Mouse (Mus musculus) kidney, postnatal 14 days (tissue): ENCODE measurements around the gene Chd9.
"Not testable (repeated sequence)": the region's sequence is repeated elsewhere in the genome, so short reads cannot be mapped to it uniquely, and the experiment has no call there.

Experiments used
- DNase-seq: peaks from one replicate; pipeline ENCODE4 v3.0.0; 2022; ENCODE audit warnings: mixed read lengths

Gene Chd9

DNA sequence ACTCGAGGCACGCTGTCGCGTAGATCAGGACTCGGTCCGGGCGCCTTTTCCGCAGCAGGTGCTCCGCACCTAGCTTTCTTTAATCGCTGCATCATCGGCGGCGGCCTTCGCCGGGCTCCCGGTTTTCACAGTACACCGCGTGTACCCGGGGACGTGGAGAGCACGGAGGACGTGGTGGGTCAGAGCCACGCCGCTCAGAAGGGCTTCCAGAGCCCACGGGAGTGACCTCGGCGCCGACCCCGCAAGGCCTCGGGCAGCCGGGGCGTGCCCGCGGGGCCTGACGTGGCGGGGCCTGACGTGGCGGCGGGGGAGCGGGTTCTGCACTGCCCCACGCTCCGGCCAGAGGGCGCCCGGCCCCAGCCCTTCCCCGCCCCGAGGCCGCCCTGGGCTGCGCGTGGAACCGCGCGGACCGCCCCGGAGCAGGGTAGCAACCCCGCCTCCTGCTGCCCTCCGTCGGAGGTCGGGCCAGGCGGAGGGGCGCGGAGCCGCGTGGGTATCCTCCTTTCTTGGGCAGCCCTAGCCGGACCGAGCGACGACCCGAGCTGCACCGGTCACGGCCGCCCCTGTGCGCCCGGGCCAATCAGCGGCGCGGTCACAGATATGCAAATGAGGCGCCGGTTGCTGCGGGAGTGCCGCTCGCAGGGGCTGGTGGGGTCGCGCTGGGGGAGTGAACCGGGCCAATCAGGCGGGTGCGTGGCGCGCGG lies 79.8 kb downstream of the Chd9 start:
- peak; percentile 98 for DNase-seq

DNA sequence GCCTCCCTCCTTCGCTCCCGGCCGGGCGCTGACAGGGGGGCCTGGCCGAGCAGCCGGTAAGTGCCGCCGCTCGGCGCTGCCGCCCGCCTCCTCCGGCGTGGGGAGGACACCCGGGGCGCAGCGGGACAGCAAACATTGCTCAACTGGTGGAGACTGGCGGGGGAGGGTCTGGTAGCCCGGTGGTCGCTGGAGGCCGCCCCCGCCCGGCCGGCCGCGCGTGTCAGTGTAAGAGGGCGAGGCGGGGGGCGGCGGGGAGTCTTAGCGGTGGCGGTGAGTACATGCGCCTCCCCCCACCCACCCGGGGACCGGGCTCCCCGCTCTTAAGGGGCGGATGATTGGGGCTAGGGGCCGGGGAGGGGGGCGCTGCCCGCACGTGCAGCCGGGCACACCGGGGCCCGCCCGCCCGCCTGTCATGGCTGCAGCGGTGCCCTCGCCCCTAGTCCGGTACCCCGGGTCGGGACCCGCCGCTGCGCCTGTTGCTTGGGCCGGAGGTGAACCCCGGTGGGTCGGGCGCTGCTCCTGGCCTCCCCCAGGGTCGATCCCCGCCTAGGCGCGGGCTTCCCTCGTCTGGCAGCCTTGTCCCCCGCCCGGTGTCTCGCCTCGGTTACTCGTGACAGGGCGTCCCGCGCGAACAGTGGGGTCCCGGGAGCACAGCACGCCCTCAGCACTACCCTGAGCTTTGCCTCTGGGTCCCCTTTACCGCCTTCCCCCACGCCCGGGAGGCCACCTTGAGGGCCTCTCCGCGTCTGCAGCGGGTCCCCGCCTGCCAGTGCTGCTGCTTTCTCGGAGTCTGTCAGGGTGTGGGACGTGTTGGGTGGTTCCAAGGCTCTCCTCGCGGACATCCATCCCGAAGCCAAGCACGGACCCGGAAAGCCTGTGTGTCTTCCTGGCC lies 80.7 kb downstream of the Chd9 start:
- DNase-seq: peak; percentile 66

DNA sequence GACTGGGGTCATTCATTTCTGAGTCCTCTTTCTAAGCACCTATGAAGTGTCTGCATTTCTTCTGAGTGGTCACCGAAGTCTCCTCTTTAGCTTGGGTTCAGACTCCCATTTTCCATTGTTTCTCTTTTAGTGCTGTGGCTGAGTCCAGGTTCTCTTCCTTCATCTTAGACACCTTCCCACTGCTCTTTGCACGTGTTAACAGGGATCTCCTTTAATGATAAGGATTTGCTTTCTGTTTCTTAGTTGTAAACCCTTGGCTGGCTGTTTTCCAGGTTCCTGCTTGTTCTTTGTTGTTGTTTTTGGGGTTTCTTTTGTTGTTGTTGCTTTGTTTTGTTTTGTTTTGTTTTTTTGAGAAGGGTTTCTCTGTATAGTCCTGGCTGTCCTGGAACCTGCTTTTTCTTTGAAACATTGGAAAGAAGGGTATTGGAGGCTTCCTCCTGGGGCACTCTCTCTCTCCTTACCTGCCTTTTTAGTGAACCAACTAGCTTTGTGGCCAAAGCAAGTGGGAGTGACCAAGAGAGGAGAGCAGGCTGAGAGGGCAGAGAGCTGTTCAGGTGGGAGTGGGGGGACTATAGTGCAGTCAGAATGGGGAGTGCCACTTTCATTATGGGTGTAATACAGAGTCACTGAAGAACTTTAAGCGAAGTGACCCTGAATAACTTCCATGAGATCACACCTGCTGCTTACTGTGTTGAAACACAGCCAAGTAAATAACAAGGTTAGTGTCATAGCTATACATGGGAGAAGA lies 95.2 kb downstream of the Chd9 start:
- no peak for DNase-seq

DNA sequence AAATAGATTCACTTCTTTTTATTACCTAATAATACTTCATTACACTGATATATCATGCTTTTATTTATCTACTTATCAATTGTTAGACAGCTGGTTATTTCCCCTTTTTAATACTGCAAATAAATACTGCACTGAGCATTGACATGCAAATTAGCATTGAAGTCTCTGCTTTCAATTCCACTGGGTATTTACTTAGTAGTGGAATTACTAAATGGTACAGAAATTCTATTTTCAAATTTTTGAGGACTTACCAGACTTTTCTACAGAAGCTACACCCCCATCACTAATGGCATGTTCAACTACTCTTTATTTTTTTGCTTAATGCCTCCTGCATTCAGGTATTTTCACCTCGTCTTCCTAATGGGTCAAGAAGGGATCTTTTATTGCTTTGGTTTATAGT lies 100.3 kb downstream of the Chd9 start:
- no peak for DNase-seq

DNA sequence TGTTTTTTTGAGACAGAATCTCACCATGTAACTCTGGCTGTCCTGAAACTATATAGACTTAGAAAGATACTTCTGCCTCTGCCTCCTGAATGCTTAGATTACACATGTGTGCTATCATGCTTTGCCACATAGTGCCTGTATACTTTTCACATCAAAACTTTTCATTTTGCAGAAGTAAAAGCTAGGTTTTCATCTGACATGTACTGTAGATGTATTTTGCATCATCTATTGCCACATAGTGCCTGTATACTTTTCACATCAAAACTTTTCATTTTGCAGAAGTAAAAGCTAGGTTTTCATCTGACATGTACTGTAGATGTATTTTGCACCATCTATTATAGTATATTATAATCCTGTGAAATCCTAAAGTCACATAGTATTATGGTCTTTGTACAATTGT lies 102.0 kb downstream of the Chd9 start:
- not testable (repeated sequence) for DNase-seq

DNA sequence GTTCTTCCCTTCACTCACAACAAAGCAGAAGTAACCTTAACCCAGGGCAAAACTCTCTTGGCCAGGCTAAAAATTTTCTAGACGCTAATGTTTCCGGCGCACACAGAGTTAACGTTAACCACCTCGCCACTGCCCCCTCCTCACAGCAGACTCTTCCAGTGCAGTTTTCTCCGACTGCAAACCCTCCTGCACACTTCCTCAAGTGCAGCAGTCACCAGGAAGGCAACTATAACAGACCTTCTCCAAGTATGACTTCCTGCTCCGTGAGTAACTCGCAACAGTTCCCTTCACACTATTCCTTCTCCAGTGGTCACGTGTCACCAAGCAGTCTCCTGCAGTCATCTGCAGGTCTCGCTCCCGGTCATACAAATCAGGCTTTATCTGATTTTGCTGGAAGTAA lies 104.8 kb downstream of the Chd9 start:
- DNase-seq: no peak

DNA sequence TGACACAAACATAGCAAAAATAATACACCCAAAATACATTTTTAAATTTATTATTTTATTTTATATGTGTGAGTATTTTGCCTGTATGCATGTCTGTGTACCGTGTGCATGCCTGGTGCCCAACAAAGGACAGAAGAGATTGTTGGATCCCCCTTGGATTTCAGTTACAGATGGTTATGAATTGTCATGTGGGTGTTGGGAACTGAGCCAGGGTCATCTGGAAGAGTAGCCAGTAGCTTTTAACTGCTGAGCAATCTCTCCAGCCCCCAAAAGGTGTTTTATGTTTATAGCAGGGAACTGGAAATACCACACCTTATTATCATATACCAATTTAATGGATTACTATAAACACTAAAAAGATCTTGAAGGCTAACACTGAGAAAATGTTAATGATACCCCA lies 106.6 kb downstream of the Chd9 start:
- DNase-seq: no peak

DNA sequence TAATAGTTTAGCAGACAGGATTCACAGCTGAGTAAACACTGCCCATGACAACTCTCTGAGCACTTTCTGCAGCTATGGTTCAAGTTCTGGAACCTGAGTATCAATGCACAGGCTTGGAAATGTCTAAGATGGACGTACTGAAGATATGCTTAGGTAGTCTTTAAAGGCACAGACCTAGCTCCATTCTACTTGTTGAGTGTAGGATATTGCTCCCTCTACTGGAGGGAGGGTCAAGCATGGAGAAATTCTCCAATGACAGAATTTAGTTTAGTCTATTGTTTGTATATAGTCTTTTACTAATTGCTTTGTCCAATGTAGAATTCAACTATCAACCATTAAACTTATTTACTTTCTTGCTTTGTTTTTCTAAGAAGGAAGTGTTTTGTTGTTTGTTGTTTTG lies 108.7 kb downstream of the Chd9 start:
- DNase-seq: peak; percentile 26

DNA sequence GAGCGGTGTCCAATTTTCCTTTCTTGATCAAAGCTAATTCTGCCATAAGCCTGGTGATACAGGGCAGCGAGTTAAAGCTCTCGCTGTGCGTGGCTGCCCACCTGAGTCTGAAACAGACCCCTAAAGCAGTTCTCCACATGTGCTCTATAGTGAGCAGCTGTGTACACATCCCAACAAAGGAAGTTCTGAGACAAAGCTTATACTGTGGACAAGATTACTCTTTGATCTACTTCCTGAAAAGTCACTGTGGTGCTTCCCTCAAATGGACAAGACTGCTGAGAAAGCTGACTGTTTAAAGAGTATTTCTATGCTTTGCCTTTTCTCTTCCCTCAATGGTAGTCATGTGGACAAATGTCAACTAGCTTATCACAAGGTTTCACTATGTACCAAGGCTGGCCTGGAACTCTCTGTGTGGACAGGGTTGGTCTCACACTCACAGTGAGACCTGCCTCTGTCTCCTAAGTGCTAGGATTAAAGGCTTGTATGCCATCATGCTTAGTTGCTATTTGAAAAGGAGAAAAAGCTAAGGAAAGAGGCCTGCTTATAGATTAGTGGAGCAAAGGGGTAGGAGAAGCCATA lies 110.3 kb downstream of the Chd9 start:
- DNase-seq: no peak

DNA sequence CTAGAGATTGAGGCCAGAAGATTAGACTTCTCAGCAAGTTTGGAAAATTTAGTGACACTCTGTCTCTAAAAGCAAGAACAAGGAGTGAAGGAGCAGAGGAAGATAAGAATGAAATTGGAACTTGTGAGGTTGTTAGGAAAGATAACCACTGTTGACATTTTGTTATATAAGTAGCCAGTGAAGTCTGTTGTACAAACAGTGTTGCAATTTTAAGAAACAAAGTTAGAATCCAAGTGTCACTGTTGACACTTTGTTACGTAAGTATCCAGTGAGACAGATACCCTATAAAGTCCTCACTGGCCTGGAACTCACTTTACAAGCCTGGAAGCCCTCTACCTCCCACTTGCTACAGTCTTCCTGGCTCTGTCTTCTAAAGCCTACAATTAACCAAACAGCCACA lies 111.7 kb downstream of the Chd9 start:
- no peak for DNase-seq

DNA sequence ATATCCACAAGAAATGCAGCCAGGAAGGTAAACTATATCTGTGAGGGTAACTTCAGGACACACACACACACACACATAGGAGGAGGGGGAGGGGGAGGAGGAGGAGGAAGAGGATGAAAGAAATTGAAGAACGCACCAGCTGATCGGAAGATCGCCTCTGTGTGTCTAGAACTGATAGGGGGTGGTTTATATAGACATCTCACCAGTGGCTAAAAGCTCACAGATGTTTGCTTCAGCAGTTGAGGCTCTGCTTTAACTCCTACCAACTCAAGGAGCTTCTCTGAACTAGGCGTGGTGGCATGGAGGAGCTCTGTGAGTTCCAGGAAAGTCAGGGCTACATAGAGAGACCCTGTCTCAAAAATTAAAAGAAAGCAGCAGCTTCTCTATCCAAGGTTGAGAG lies 115.6 kb downstream of the Chd9 start:
- DNase-seq: no peak

DNA sequence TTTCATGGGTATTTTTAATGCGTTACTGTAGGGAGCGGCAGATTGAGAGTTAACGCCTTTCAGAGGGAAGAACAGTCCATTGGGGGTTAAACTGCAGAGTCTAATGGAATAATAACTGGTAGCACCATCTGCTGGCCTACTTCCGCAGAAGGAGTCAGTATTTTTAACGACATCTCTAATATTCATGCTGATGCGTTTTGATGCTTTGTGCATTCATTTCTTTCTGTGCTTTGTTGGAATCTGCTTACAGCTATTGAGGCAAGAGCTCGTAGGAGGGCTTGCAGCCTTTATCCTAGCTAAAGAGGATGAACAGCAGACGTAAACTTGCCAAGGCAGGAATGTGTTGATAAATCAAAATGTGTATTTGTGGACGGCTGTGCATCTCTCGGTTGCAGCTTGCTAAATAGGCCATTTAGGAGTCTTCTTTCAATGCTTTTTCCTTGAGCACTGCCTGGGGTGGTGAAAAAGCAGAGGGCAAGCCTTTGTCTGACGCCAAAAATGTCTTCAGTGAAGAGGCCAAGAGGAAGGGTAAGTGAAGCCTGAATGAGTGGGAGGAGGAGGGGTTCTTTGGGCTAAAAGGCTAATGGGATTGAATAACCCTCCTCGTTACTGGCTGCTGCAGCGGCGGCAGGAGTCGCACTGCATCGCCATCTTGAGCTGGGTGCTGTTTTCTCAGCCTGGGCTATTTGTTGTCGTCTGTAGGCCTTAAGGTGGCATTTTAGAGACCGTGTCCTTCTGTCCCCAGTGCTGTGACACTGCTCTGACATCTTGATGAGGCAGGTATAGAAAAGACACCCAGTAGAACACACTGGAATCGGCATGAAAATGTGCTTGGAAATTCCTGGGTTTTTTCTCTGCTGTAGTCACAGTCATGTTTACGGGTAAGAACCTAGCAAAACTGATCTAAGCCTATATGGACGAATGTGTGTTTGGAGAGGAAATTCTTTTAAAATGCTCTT lies 126.9 kb downstream of the Chd9 start:
- DNase-seq: peak; percentile 82

DNA sequence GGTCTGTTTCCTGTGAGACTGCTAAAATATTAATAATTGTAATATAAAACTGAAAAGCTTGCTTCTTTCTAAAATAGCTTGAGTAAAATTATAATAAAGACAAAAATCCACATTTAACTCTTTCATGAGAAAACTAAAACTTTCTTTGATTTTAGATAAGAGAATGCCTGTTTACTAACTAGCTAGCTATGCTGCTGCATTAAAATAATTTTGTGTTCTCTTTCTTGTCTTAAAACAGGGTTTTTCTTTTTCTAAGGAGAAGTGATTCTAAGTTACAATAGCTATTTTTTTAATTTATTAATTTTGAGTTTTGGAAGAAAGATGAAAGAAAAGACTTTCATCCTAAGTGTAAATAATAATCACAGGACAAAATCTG lies 127.6 kb downstream of the Chd9 start:
- DNase-seq: no peak

DNA sequence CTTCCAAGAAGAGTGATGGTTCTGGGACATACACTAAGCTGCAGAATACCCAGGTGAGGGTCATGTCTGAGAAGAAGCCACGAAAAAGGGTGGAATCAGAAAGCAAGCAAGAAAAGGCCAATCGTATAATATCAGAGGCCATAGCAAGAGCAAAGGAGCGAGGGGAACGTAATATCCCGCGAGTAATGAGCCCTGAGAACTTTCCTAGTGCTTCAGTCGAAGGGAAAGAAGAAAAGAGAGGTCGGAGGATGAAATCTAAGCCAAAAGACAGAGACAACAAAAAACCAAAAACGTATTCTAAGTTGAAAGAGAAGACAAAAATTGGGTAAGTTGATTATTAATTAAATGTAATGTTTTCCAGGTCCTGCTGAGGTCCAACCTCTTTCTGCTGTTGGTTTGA lies 128.2 kb downstream of the Chd9 start:
- DNase-seq: no peak

DNA sequence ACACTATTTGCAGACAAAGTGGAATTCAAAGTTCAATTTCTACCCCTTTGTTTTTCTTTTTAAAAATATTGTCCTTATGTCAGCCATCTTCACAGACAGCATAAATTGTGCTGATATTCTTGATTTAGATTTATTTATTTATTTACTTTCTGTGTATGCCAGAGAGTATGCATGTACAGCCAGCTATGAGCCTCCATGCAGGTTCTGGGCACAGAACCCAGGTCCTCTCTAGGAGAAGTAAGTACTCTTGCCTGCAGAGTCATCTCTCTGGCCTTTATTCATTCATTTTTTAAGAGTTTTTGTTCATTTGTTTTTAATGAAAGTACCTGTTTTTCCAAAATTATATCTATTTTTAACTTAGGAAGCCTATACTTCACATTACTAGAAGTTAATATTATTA lies 129.6 kb downstream of the Chd9 start:
- no peak for DNase-seq

DNA sequence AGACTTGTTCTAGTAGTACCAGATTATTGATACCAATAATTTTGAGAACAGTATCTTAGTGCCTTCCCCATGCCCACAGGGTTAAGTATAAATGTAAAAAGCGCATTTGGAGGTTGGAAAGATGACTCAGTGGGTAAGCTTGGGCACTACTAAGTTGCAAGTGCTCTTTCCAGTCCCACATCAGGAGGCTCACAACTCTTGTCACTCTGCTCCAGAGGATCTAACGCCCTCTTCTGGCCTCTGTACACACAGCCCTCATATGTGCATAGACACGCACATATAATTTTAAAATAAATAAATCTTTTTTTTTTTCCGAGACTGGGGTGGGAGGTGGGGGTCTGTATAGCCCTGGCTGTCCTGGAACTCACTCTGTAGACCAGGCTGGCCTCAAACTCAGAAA lies 131.6 kb downstream of the Chd9 start:
- no peak for DNase-seq

DNA sequence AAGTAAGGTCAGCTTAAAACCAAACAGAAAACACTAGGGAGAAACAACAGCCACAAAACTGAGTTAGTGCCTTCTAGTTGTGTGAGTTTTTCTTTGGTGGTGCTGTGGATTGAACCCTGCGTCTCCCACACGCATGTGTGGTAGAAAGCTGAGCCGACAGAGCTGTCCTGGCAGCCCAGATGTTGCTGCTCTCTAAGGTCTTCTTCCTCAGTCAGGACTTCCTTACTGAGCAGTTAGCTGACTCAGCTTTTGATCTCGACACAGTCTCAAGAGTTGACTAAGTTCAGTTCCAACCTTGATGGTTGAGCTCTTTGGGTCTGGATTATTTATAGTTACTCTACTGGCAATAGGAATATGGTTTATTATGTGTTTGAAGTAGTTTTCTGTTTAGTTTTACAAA lies 133.5 kb downstream of the Chd9 start:
- no peak for DNase-seq

DNA sequence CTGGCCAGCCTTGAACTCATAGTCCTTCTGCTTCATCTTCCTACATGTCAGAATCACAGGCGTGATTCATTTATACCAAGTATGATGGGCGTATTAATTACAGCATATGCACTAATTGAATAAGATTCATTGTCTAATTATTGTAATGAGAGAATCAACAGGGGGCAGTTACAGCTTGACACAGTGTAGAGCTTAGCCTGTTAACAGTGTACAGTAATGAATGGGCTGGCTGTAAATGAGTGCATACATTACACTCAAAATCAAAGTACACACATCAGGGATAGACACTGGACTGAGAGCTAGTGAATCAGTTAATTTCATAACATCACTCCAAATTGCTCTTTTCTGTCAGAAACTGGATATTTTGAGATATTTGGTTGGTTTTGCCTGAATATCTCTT lies 135.9 kb downstream of the Chd9 start:
- DNase-seq: no peak

DNA sequence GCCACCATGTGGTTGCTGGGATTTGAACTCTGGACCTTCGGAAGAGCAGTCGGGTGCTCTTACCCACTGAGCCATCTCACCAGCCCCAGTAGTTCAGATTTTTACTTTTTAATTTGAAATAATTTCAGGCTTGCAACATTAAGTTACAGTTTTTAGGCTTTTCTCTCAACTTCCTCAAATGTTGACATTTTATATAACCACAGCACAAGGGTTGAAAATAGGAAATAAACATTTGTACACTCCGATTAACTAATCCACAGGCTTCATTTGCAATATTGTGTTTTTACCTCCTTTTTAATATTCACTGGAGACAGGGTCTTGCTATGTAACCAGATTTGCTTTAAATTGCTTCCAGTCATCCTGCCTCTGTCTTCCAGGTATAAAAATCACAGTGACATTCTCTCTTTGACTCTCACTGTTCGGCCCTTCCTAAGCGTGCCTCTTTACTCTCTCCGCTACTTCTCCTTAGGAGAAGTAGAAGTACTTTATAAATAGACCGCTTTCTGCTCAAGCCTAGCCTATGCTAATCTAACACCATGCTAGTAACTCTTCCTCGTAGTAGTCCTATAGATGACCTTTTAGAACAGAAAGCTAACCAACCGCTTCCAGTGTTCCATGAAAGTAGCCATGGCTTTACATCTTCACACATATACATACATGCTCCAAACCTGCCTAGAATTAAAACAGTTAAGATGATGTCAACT lies 137.5 kb downstream of the Chd9 start:
- DNase-seq: no peak

DNA sequence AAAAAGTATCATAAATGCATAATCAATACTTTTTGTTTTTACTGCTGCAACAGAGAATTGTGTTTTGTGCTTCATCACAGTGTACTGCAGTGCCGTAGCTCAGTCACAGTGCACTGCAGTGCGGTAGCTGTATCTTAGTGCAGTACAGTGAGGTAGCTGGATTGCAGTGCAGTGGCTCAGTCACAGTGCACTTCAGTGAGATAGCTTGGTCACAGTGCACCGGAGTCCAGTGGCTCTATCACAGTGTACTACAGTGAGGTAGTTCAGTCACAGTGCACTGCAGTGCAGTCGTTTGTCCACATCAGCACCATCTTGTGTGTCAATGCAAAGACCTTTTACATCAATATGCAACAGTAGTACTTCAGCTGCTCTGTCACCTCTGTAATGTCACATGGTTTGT lies 140.2 kb downstream of the Chd9 start:
- no peak for DNase-seq

DNA sequence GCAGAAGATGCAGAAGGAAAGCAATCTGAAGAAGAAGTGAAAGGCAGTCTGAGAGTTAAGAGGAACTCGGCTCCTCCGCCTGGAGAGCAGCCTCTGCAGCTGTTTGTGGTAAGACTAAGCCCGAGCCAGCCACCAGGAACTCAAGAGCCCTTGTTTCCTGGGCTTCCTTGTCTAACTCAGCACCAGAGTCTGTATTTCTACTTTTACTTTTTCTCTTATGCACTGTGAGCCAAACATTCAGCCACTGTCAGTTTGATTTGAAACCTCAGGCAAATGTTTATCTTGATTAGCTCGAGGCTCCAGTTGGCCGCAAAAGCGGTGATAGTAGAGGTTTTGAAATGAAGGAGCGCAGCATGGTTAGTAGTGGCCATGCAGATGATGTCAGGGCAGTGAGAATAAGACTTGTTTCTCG lies 148.8 kb downstream of the Chd9 start:
- DNase-seq: no peak

DNA sequence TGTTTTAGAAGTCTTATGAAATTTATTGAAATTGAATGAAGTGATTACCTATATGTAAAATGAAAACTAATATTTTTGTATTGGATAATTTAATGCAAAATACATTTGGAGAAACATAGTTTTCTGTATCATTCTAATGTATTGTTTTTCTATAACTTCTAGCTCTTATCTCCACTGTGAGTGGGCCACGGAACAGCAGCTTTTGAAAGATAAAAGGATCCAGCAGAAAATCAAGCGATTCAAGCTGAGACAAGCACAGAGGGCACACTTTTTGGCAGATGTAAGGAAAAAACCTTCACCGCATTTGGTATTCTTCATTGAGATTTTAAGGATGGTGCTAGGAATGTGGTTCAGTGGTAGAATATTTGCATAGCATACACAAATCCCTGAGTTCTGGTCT lies 150.6 kb downstream of the Chd9 start:
- no peak for DNase-seq
